Mouse (Mus musculus): ENCODE results near the gene Igsf8. TPM values are rescaled to one million over a fixed set of nuclear protein-coding genes. Genes with fewer than 3 reads are reported as not detected.

Gene Igsf8
- polyA plus RNA-seq, 1 experiment, result 159 TPM

- Histone ChIP-seq H3K36me3 (ENCODE audit: control insufficient read depth, insufficient read depth, low read length) (no peaks in the 10 kb centered on the region), H3K27me3 (ENCODE audit: control insufficient read depth, insufficient read depth, low read length) (no peaks in the 10 kb centered on the region), H3K4me3 (ENCODE audit: control insufficient read depth, insufficient read depth, low read length) (no peak within 1 kb of the TSS), H3K4me1 (replicated peaks; ENCODE audit: control insufficient read depth, insufficient read depth, low read length) (peaks cover 8% of the 10 kb centered on the region), H3K27ac (ENCODE audit: control insufficient read depth, insufficient read depth, low read length) (no peak within 1 kb of the TSS)
- DNase-seq, result no peak
- WGBS, result 95% methylated on average over 19 of the region's 19 CpGs
- TF ChIP-seq POLR2A (IDR thresholded peaks at IDR 0.05; ENCODE audit: control insufficient read depth, extremely low read depth, insufficient read depth, low read length, poor library complexity) (no peak), CTCF (IDR thresholded peaks at IDR 0.05; ENCODE audit: borderline replicate concordance, control insufficient read depth, extremely low read depth, insufficient read depth, low read length, poor library complexity) (no peak)
These were observed 41.7 kb upstream of the Igsf8 start, which contains the start of gene Casq1 for GRCm38 (mm10) chr1:172219451-172220406. Gene Casq1, minus strand, starts transcription at chr1:172219868.

DNA sequence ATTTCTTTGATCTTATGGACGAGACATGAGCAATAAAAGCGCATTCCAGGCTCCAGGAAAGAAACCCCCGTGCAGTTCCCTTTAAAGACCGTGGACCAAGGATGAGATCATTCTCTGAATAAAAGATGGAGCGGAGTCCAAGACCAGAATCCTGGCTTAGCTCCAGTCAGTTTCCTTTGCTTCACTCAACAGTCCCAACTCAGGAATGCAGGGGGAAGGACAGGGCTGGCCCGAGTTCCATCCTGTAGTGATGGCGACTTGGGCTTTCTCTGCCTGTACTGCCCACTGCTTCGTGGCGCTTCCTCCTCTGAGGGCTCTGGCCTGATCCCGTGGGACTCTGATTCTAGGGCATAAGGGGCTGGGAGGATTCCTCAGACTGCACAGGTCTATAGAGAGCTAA lies 41.0 kb upstream of the Igsf8 start:
- no peaks in the 10 kb centered on the region for H3K27me3 ChIP-seq (ENCODE audit: control insufficient read depth, insufficient read depth, low read length)
- TF ChIP-seq CTCF (IDR thresholded peaks at IDR 0.05; ENCODE audit: borderline replicate concordance, control insufficient read depth, extremely low read depth, insufficient read depth, low read length, poor library complexity) (no peak), POLR2A (IDR thresholded peaks at IDR 0.05; ENCODE audit: control insufficient read depth, extremely low read depth, insufficient read depth, low read length, poor library complexity) (no peak)
- 87% methylated on average over 10 of the region's 10 CpGs for WGBS
- no peaks in the 10 kb centered on the region for H3K36me3 ChIP-seq (ENCODE audit: control insufficient read depth, insufficient read depth, low read length)
- H3K4me3 ChIP-seq (ENCODE audit: control insufficient read depth, insufficient read depth, low read length), result no peak overlapping the region
- peaks cover 8% of the 10 kb centered on the region for H3K4me1 ChIP-seq (replicated peaks; ENCODE audit: control insufficient read depth, insufficient read depth, low read length)
- no peak for DNase-seq
- H3K27ac ChIP-seq (ENCODE audit: control insufficient read depth, insufficient read depth, low read length), result no peak overlapping the region

- DNase-seq, result no peak
- H3K4me3 ChIP-seq (ENCODE audit: control insufficient read depth, insufficient read depth, low read length), result no peak overlapping the region
- no peaks in the 10 kb centered on the region for H3K27me3 ChIP-seq (ENCODE audit: control insufficient read depth, insufficient read depth, low read length)
- H3K4me1 ChIP-seq (replicated peaks; ENCODE audit: control insufficient read depth, insufficient read depth, low read length), result peaks cover 8% of the 10 kb centered on the region
- no peaks in the 10 kb centered on the region for H3K36me3 ChIP-seq (ENCODE audit: control insufficient read depth, insufficient read depth, low read length)
- no peak overlapping the region for H3K27ac ChIP-seq (ENCODE audit: control insufficient read depth, insufficient read depth, low read length)
- WGBS, result 91% methylated on average over 11 of the region's 11 CpGs
- no peak for TF ChIP-seq CTCF (IDR thresholded peaks at IDR 0.05; ENCODE audit: borderline replicate concordance, control insufficient read depth, extremely low read depth, insufficient read depth, low read length, poor library complexity)
- TF ChIP-seq POLR2A (IDR thresholded peaks at IDR 0.05; ENCODE audit: control insufficient read depth, extremely low read depth, insufficient read depth, low read length, poor library complexity), result no peak
These were observed 40.0 kb upstream of the Igsf8 start for GRCm38 (mm10) chr1:172221297-172222063.

GRCm38 (mm10) chr1:172228209-172228608 lies 33.2 kb upstream of the Igsf8 start:
- Histone ChIP-seq H3K27ac (ENCODE audit: control insufficient read depth, insufficient read depth, low read length) (no peak overlapping the region), H3K27me3 (ENCODE audit: control insufficient read depth, insufficient read depth, low read length) (no peaks in the 10 kb centered on the region), H3K4me3 (ENCODE audit: control insufficient read depth, insufficient read depth, low read length) (no peak overlapping the region), H3K4me1 (replicated peaks; ENCODE audit: control insufficient read depth, insufficient read depth, low read length) (no peaks in the 10 kb centered on the region), H3K36me3 (ENCODE audit: control insufficient read depth, insufficient read depth, low read length) (no peaks in the 10 kb centered on the region)
- WGBS, result 100% methylated on average over 2 of the region's 2 CpGs
- TF ChIP-seq CTCF (IDR thresholded peaks at IDR 0.05; ENCODE audit: borderline replicate concordance, control insufficient read depth, extremely low read depth, insufficient read depth, low read length, poor library complexity), result no peak
- no peak for TF ChIP-seq POLR2A (IDR thresholded peaks at IDR 0.05; ENCODE audit: control insufficient read depth, extremely low read depth, insufficient read depth, low read length, poor library complexity)
- DNase-seq, result no peak

DNA sequence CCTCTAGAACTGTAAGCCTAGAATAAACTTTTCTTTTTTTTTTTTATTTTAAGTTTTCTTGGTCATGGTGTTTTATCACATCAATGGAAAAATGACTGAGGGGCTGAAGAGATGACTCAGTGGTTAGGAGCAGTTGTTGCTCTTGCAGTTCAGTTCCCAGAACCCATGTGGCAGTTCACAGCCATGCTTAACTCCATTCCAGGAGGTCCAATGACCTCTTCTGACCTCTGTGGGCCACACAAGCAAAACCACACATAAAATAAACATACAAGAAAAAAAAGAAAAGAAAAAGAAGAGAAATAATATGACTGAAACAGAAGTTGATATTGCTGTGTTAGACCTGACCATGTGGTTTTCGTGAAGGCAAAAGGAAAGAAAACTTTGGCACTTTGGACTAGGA lies 32.2 kb upstream of the Igsf8 start:
- Histone ChIP-seq H3K36me3 (ENCODE audit: control insufficient read depth, insufficient read depth, low read length) (no peaks in the 10 kb centered on the region), H3K27ac (ENCODE audit: control insufficient read depth, insufficient read depth, low read length) (no peak overlapping the region), H3K4me1 (replicated peaks; ENCODE audit: control insufficient read depth, insufficient read depth, low read length) (no peaks in the 10 kb centered on the region), H3K4me3 (ENCODE audit: control insufficient read depth, insufficient read depth, low read length) (no peak overlapping the region), H3K27me3 (ENCODE audit: control insufficient read depth, insufficient read depth, low read length) (no peaks in the 10 kb centered on the region)
- TF ChIP-seq CTCF (IDR thresholded peaks at IDR 0.05; ENCODE audit: borderline replicate concordance, control insufficient read depth, extremely low read depth, insufficient read depth, low read length, poor library complexity), result no peak
- TF ChIP-seq POLR2A (IDR thresholded peaks at IDR 0.05; ENCODE audit: control insufficient read depth, extremely low read depth, insufficient read depth, low read length, poor library complexity), result no peak
- WGBS, result 86% methylated on average over 1 of the region's 1 CpGs
- no peak for DNase-seq

- TF ChIP-seq CTCF (IDR thresholded peaks at IDR 0.05; ENCODE audit: borderline replicate concordance, control insufficient read depth, extremely low read depth, insufficient read depth, low read length, poor library complexity) (no peak), POLR2A (IDR thresholded peaks at IDR 0.05; ENCODE audit: control insufficient read depth, extremely low read depth, insufficient read depth, low read length, poor library complexity) (no peak)
- WGBS, result 34% methylated on average over 6 of the region's 6 CpGs
- DNase-seq, result no peak
- Histone ChIP-seq H3K27me3 (ENCODE audit: control insufficient read depth, insufficient read depth, low read length) (no peaks in the 10 kb centered on the region), H3K36me3 (ENCODE audit: control insufficient read depth, insufficient read depth, low read length) (no peaks in the 10 kb centered on the region), H3K4me3 (ENCODE audit: control insufficient read depth, insufficient read depth, low read length) (no peak overlapping the region), H3K27ac (ENCODE audit: control insufficient read depth, insufficient read depth, low read length) (no peak overlapping the region), H3K4me1 (replicated peaks; ENCODE audit: control insufficient read depth, insufficient read depth, low read length) (no peaks in the 10 kb centered on the region)
These were observed 20.3 kb upstream of the Igsf8 start for GRCm38 (mm10) chr1:172240945-172241708.
